ENCODE assay signal across 9 mouse cellular contexts in the genomic region with DNA sequence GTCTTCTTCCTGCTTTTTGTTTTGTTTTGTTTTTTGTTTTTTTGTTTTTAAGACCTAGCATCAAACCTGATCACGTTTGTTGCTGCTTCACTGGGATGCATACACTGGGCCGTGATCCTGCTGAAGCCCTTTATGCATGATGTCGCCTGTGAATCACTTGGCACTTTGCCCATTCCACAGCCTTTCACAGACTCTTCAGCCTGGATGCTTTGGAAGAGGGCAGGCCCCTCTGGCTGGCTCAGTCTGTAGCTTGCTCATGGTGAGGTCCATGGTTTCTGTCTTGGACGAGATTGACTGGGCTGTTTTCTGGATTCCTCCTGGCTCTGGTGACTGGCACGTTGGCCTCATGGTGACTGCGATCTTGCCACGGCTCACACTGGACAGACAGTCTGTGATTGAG. TPM values are rescaled to one million over a fixed set of nuclear protein-coding genes. Genes with fewer than 3 reads are reported as not detected.
DNase-seq lines count a peak whose midpoint lies in the region; ATAC-seq and TF ChIP-seq lines count a peak whose summit lies in the region.
"Had no signal": no experiment of that assay in that cellular context is flagged by ENCODE, and none has a peak within 500 bp of the region (broad histone marks: within the 10 kb centered on the region; RNA-seq: fewer than 3 reads in every experiment).

No protein-coding gene starts in this region.

- no peak overlapping the region for H3K4me2 ChIP-seq in midbrain, embryonic 16.5 days (ENCODE audit: low read length)
- H3K4me2 ChIP-seq in intestine, postnatal 0 days (replicated peaks; ENCODE audit: low read depth): no peak overlapping the region
- H3K4me2 ChIP-seq: liver, embryonic 11.5 days had no signal

- peak; percentile 91 for DNase-seq in left cerebral cortex, postnatal 4 days
- no peak for DNase-seq in left cerebral cortex, postnatal 14 days (ENCODE audit: low spot score in 2 of 2)
- peak; percentile 73 for DNase-seq in adrenal gland, adult 2 months
- DNase-seq in cerebellum, adult 11-12 months: peak; percentile 79
- DNase-seq in yolk sac, embryonic 10.5 days (ENCODE audit: low spot score): no peak
- DNase-seq in left cerebral cortex, postnatal 10 days (ENCODE audit: extremely low spot score in 1 of 2, low spot score in 2 of 2): no peak

- H3K9me3 ChIP-seq in midbrain, embryonic 16.5 days (replicated peaks; ENCODE audit: control insufficient read depth, low read length, poor library complexity, severe bottlenecking): no peaks in the 10 kb centered on the region
- H3K9me3 ChIP-seq in intestine, postnatal 0 days (ENCODE audit: control insufficient read depth): no peaks in the 10 kb centered on the region

- WGBS in midbrain, embryonic 16.5 days: 49% methylated on average over 7 of the region's 7 CpGs
- 68% methylated on average over 7 of the region's 7 CpGs for WGBS in intestine, postnatal 0 days

- no peak overlapping the region for H3K4me3 ChIP-seq in midbrain, embryonic 16.5 days (ENCODE audit: low read depth, low read length)
- H3K4me3 ChIP-seq in intestine, postnatal 0 days (ENCODE audit: low read depth, low read length): no peak overlapping the region

- intact Hi-C loops in left cerebral cortex, postnatal 4 days (cut with DNase I): loop anchor here (10.0 kb wide), 1 partner anchor 47 kb away; a partner anchor contains a TSS
- intact Hi-C loops in left cerebral cortex, postnatal 14 days (cut with DNase I): no loop called here
- intact Hi-C loops in left cerebral cortex, postnatal 10 days (cut with DNase I): no loop called here

- no peaks in the 10 kb centered on the region for H3K4me1 ChIP-seq in midbrain, embryonic 16.5 days (ENCODE audit: control insufficient read depth, insufficient read depth, low read length)
- H3K4me1 ChIP-seq in intestine, postnatal 0 days (replicated peaks; ENCODE audit: control insufficient read depth, insufficient read depth, low read length): no peaks in the 10 kb centered on the region

- no peak for TF ChIP-seq CTCF in intestine, postnatal 0 days (IDR thresholded peaks at IDR 0.05; ENCODE audit: low read depth)

- H3K27me3 ChIP-seq in midbrain, embryonic 16.5 days (ENCODE audit: control insufficient read depth, insufficient read depth, low read depth, low read length): no peaks in the 10 kb centered on the region
- H3K27me3 ChIP-seq in intestine, postnatal 0 days (replicated peaks; ENCODE audit: control insufficient read depth, insufficient read depth, low read length): no peaks in the 10 kb centered on the region

- H3K9ac ChIP-seq in midbrain, embryonic 16.5 days (ENCODE audit: low read depth, low read length): no peak overlapping the region
- H3K9ac ChIP-seq in intestine, postnatal 0 days (ENCODE audit: low read depth, low read length): no peak overlapping the region

- peak; percentile 40; the same call in 1 of the 2 replicates for ATAC-seq in midbrain, embryonic 16.5 days
- ATAC-seq in intestine, postnatal 0 days: no peak

- H3K36me3 ChIP-seq in midbrain, embryonic 16.5 days (ENCODE audit: control insufficient read depth, insufficient read depth, low read length): peaks cover 58% of the 10 kb centered on the region
- peaks cover 93% of the 10 kb centered on the region for H3K36me3 ChIP-seq in intestine, postnatal 0 days (ENCODE audit: control insufficient read depth, insufficient read depth)

- no peak overlapping the region for H3K27ac ChIP-seq in midbrain, embryonic 16.5 days (ENCODE audit: low read length)
- no peak overlapping the region for H3K27ac ChIP-seq in intestine, postnatal 0 days (ENCODE audit: low read depth, low read length)

RNA-seq across cellular contexts. Expression of a gene that starts 34.9 kb away (rescaled TPM):
- total RNA-seq in left cerebral cortex, postnatal 4 days (2021): 10 to 100 TPM; 36.5 to 37.1 TPM
- 10 to 100 TPM; 21.6 to 23.7 TPM for total RNA-seq in left cerebral cortex, postnatal 14 days (2021)
- 10 to 100 TPM; 32.5 to 40.4 TPM for total RNA-seq in adrenal gland, adult 2 months (2021)
- polyA plus RNA-seq in adrenal gland, adult 2 months (2012; rRNA removed): 42.8 and 49.6 TPM in 2 replicates
- 36.4 and 36.5 TPM in 2 replicates for polyA plus RNA-seq in midbrain, embryonic 16.5 days (2015; fragmentation: Nextera tagmentation; extraction: Ambion mirVana)
- total RNA-seq in left cerebral cortex, postnatal 10 days (2021): 10 to 100 TPM; 27.2 to 29.0 TPM
- polyA plus RNA-seq in intestine, postnatal 0 days (2015; fragmentation: Nextera tagmentation; extraction: Ambion mirVana): 9.2 and 10.7 TPM in 2 replicates

RNA-seq across cellular contexts. Expression of a gene that starts 50.6 kb away (rescaled TPM):
- 100 to 1,000 TPM; 327 to 335 TPM for total RNA-seq in left cerebral cortex, postnatal 4 days (2021)
- 100 to 1,000 TPM; 244 to 245 TPM for total RNA-seq in left cerebral cortex, postnatal 14 days (2021)
- 100 to 1,000 TPM in 1 of 2 experiments, 10 to 100 TPM in 1; 93.5 to 104 TPM for total RNA-seq in adrenal gland, adult 2 months (2021)
- 70.0 and 82.7 TPM in 2 replicates for polyA plus RNA-seq in adrenal gland, adult 2 months (2012; rRNA removed)
- 69.8 and 77.9 TPM in 2 replicates for polyA plus RNA-seq in midbrain, embryonic 16.5 days (2015; fragmentation: Nextera tagmentation; extraction: Ambion mirVana)
- total RNA-seq in left cerebral cortex, postnatal 10 days (2021): 100 to 1,000 TPM; 274 to 285 TPM
- 17.7 and 18.9 TPM in 2 replicates for polyA plus RNA-seq in intestine, postnatal 0 days (2015; fragmentation: Nextera tagmentation; extraction: Ambion mirVana)

RNA-seq across cellular contexts. Expression of a gene that starts 58.4 kb away (rescaled TPM):
- total RNA-seq in left cerebral cortex, postnatal 4 days (2021): 10 to 100 TPM; 61.8 to 62.5 TPM
- total RNA-seq in left cerebral cortex, postnatal 14 days (2021): 10 to 100 TPM; 57.5 to 64.7 TPM
- total RNA-seq in adrenal gland, adult 2 months (2021): 100 to 1,000 TPM; 116 to 148 TPM
- polyA plus RNA-seq in adrenal gland, adult 2 months (2012; rRNA removed): 202 and 249 TPM in 2 replicates
- 101 and 107 TPM in 2 replicates for polyA plus RNA-seq in midbrain, embryonic 16.5 days (2015; fragmentation: Nextera tagmentation; extraction: Ambion mirVana)
- total RNA-seq in left cerebral cortex, postnatal 10 days (2021): 10 to 100 TPM; 65.2 to 74.9 TPM
- polyA plus RNA-seq in intestine, postnatal 0 days (2015; fragmentation: Nextera tagmentation; extraction: Ambion mirVana): 74.1 and 80.0 TPM in 2 replicates

Comparison
In these comparisons a context has a peak if more than half of its experiments do, and no peak if none do; other contexts are left out.
1. DNase-seq: peak in left cerebral cortex, postnatal 4 days (single experiment), adrenal gland, adult 2 months (single experiment) and cerebellum, adult 11-12 months (single experiment); none in left cerebral cortex, postnatal 14 days (0 of 2), yolk sac, embryonic 10.5 days (single experiment) and left cerebral cortex, postnatal 10 days (0 of 2).